Mouse (Mus musculus): ENCODE results near the gene Arhgap31.

DNA sequence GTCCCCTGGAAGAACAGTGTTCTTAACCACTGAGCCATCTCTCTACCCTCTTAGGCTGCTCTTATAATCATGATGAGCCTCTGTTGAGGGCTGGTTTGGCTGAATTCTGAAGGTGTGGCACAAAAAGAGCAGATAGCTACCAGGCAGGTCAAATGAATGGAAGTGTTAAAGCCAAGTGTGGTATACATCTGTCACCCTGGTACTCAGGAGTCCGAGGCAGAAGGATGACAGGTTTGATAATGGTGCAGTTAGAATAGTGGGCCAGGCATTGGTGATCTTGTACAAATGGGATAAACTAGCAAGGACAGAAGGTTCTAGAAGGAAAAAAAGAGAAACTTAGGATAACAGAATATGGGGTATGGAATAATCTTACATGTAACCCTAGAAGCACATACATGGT is 118.6 kb downstream of the Arhgap31 start:
- TF ChIP-seq POLR2A (IDR thresholded peaks at IDR 0.05; ENCODE audit: control insufficient read depth in 1 of 2, insufficient read depth in 1 of 2, low read depth in 1 of 2, low read length in 2 of 2, poor library complexity in 1 of 2) (no peak), KAT2A (conservative IDR thresholded peaks at IDR 0.05; ENCODE audit: low read depth, low read length) (no peak), CTCF (IDR thresholded peaks at IDR 0.05 in 2 of 3, conservative IDR thresholded peaks at IDR 0.05 in 1 of 3; ENCODE audit: control insufficient read depth in 1 of 3, insufficient read depth in 1 of 3, low read depth in 2 of 3, low read length in 3 of 3, poor library complexity in 1 of 3, severe bottlenecking in 1 of 3) (no peak)
